Mouse (Mus musculus): ENCODE measurements around the gene Rab15.
A peak's percentile ranks its signal among the peaks of the same experiment; 100 is the strongest.
"Not testable (repeated sequence)": the region's sequence is repeated elsewhere in the genome, so short reads cannot be mapped to it uniquely, and the experiment has no call there.

Gene Rab15

DNA sequence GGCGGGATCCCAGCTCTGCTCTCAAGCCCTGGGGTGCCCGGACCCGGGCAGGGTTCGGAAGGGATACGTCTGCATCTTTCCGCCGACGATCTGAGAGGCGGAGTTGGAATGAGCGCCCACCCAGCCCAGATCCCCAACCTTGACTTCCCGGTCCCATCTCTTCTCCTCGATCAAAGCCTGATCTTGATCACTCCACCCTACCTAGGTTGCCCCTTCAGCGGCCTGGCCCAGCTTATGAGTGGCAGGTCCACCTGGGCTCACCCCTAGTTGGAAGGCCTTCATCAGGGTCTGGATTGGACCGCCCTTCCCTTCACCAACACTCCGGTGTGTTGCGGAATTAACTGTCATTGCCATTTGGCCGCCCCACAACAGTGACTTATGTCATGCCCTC is at the start of gene Rab15:
Rab15 (minus strand) TSS at position 258 of the 391 bp plus-strand sequence.
- DNase-seq (ENCODE audit: low spot score in 2 of 2) = no peak

DNA sequence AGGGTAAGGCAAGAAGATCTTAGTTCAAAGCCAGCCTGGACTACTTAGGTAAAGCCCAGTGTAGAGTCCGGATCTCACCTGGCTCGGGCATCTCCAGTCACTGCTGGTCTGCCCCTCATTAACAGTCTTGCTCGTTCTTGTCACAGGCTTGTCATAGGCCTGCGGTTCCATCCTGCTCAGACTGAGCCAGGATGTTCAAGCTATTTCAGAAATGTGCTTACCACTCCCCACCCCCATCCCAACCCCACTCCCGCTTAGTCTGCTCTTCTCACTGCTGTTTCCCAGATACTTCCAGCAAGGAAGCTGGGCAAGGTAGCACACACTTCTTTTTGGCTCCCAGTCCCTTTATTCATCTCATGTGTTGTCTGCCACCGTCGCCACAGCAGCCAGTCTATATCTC is 46.9 kb upstream of the Rab15 start:
- no peak for DNase-seq (ENCODE audit: low spot score in 2 of 2)

DNA sequence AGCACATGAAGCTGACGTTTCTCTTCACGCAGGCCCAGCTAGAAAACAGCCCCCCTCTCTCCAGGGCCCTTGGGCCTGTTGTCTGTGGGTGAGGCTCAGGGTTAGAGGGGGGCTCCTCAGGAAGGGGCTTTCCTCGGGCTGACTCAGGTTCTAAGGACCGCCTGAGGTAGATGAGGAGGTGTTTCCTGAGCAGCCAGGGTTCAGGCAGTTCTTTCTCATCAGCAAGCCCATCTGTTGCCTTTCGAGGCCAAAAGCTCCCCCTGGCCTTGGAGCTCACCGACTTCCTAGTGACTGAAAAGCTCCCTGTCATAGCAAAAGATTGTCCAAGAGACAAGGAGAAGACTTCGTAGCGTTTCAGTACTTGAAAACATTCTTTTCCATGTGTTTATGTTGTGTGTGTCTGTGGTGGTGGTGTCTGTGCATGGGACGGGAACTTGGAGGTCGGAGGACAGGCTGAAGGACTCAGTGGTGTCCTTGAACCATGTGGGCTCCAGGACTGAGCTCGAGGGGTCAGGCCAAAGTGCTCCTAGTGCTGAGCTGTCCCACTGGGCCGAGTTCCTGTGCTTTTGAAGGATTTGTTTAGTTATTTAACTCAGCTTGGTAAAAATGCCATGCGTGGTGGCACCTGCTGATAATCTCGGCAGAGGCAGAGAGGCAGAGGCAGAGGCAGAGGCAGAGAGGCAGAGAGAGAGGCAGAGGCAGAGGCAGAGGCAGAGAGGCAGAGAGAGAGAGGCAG is 45.9 kb upstream of the Rab15 start:
- DNase-seq (ENCODE audit: low spot score in 2 of 2) = no peak

GRCm38 (mm10) chr12:76867586-76868280 is 45.0 kb upstream of the Rab15 start:
- peak; percentile 36 to 59 for DNase-seq (ENCODE audit: low spot score in 2 of 2)

GRCm38 (mm10) chr12:76865266-76865665 is 42.6 kb upstream of the Rab15 start:
- DNase-seq (ENCODE audit: low spot score in 2 of 2) = no peak

DNA sequence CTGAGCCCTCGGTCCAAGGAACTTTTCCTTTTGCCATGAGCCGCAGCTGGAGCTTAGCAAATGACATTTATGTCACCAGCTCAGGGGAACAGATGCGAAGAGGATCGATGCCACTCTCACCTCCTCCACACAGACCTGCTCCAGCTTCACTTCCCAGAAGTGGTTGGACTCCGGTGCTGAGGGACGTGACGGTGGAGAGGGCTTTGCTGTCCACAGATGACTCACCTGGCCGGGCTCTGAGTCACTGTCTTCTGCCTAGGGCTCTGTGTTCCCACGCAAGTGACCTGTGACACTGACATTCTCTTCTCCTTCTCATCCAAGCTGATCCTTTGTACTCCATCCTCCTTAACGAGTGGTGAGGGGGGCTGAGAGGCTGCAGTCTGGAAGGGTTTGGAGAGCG is 40.9 kb upstream of the Rab15 start:
- DNase-seq (ENCODE audit: low spot score in 2 of 2) = peak in 1 of 2 experiments; percentile 48

- DNase-seq (ENCODE audit: low spot score in 2 of 2) = not testable (repeated sequence)
Measured at GRCm38 (mm10) chr12:76858788-76859187, 36.1 kb upstream of the Rab15 start.

DNA sequence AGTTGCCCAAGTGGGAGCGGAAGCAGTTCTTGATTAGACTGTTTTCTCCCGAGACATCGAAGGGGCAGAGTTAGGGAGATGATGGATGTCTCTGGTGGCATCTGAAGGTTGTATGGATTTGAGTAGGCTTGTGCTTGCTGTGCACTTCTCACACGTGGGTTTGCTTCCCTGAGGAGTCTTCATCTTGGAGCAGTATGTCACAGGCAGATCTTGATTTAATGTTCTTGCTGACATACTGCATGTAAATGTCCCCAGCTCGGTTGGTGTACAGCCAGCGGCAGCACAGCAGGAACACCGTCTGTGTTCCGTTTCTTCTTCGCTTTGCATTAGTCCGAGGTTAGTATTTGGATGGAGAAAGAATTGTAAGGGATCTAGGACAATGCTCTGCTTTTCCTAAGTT is 34.4 kb upstream of the Rab15 start:
- no peak for DNase-seq (ENCODE audit: low spot score in 2 of 2)

DNA sequence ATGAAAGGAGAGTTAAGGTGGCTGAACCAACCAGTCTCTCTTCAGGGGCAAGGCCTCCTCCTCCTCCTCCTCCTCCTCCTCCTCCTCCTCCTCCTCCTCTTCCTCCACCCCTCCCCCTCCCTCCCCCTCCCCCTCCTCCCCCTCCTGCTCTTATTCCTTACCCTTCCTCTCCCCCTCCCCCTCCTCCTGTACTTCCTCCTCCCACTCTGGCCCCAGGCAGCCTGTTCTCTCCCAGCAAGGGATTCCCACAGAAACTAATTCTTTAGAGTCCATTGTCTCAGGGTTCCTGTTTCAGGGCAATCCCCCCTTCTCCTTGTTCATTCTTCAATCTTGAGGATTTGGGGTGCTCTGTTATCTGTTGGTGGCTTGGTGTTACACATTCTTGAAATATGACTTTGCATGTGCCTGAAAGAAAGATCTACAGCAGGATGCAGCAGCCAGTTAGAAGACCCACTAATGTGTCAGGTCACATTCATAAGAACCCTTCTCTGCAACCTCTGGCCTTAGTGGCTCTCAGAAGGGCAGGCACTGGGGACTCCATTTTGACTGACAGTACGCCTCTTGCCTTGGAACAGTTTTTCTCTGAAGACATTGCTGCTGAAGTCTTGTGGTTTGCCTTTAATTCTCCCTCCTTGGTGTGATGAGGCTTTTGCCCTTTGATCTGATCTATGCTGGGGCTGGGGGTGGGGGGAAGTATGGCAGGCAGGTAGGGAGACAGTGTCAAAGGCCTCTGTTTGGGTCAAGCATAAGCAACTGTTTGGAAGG is 30.9 kb upstream of the Rab15 start:
- DNase-seq (ENCODE audit: low spot score in 2 of 2) = no peak

DNA sequence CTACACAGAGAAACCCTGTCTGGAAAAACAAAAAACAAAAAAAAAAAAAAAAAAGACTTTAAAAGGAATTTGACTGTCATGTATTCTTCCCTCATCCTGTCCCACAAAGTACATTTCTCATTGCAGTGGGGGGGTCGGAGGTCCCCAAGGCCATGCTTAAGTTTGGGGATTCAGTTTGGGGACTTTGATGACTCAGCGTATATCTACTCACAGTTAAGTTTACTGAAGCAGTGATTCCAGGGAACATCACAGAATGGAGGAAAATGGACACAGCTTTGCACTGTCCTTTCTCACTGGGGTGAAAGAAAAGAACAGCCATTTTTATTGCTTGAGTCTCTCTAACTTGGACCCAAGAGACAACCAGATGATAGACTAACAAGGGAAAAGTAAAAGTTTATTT is 29.7 kb upstream of the Rab15 start:
- DNase-seq (ENCODE audit: low spot score in 2 of 2) = no peak

- DNase-seq (ENCODE audit: low spot score in 2 of 2) = no peak
Measured at GRCm38 (mm10) chr12:76844346-76845061, 21.8 kb upstream of the Rab15 start.

DNA sequence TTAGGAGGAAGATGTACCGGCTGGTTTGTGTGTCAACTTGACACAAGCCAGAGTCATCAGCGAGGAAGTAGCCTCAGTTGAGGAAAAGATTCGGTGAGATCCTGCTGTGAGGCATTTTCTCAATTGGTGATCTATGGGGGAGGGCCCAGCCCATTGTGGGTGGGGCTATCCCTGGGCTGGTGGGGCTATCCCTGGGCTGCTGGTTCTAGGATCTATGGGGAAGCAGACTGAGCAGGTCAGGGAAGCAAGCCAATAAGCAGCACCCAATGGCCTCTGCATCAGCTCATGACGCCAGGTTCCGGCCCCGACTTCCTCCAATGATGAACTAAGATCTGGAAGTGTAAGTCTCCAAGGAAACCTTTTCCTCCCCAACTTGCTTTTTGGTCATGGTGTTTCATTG is 17.4 kb upstream of the Rab15 start:
- no peak for DNase-seq (ENCODE audit: low spot score in 2 of 2)

- no peak for DNase-seq (ENCODE audit: low spot score in 2 of 2)
Measured at GRCm38 (mm10) chr12:76839298-76839697, 16.6 kb upstream of the Rab15 start.

GRCm38 (mm10) chr12:76837844-76838650 is 15.3 kb upstream of the Rab15 start:
- DNase-seq (ENCODE audit: low spot score in 2 of 2) = no peak

GRCm38 (mm10) chr12:76837101-76837843 is 14.6 kb upstream of the Rab15 start:
- peak; percentile 93 to 99 for DNase-seq (ENCODE audit: low spot score in 2 of 2)

- DNase-seq (ENCODE audit: low spot score in 2 of 2) = no peak
Measured at GRCm38 (mm10) chr12:76832704-76833103, 10.0 kb upstream of the Rab15 start.

DNA sequence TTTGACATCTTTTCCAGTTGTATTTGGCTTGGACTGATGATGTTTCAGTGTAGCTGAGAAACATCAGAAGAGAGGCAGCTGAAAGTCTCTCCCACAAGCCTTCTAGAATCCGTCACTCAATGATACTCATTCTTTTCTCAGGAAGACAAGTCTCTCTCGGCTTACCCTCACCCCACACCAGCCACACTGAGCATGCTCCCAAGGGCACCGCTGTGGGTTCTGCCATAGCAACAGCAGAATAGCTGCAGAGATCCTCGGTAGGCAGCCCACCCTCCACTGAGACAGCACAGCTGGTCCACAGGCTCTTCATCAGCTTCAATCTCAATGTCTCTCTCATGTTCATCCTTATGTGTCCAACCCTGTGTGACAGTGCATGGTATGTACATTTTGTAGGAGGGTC is 2.6 kb upstream of the Rab15 start:
- no peak for DNase-seq (ENCODE audit: low spot score in 2 of 2)

DNA sequence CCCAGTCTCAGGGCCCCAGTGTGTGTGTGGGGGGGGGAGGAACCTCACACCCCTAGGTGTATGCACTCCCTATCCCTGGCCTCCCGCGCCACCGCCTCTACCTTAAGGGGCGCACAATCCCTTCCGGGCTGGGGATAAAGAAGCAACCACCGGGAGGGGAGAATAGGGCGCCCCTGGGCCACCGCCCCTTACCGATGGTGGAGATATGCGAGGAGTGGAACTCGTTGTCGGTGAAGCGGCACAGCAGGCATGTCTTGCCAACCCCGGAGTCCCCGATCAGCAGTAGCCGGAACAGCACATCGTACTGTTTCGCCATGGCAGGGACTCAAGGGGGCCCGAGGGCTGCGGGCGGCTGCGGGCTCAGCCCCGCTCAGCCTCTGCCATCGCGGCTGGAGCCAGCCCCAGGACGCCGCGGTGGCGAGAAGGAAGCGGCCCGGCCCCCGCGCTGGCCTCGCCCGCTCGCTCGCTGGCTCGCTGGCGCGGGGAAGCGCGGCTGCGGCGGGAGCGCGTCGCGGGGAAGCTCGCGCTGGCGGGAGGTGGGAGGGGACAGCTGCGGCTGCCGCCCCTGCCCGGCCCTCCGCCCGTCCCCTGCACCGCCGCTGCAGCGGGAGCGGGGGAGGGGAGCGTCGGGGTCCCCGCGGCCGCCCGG is 582 bp downstream of the Rab15 start:
- DNase-seq (ENCODE audit: low spot score in 2 of 2) = peak in 1 of 2 experiments; percentile 27

DNA sequence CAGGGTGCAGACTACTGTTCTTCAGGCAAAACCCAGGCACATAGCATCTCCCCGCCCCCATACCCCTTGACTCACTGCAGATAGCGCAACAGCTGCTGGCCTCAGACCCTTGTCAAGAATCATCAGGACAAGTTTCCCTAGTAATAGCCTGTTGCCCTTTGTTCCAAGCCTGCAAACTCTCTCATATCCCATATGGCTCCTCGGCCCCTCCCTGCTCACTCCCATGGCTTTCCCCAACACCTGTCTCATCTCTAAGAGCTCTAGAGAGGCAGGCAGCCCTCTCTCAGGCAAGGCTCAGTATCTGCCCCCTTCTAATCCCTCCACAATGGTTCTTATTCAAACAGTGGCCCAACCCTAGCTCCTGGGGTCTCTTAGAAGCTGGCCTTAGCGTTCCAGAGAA is 2.1 kb downstream of the Rab15 start:
- no peak for DNase-seq (ENCODE audit: low spot score in 2 of 2)

GRCm38 (mm10) chr12:76819816-76820215 is 2.9 kb downstream of the Rab15 start:
- DNase-seq (ENCODE audit: low spot score in 2 of 2) = no peak
